Mouse (Mus musculus) liver, embryonic 13.5 days (tissue): ENCODE data around the gene Mapk8. TPM values are rescaled to one million over a fixed set of nuclear protein-coding genes. Genes with fewer than 3 reads are reported as not detected.
A peak's percentile ranks its signal among the peaks of the same experiment; 100 is the strongest.
"Not testable (repeated sequence)": the region's sequence is repeated elsewhere in the genome, so short reads cannot be mapped to it uniquely, and the experiment has no call there.

Experiments
- ATAC-seq: fragments of 200-750 bp; cut with Nextera tagmentation; 2 replicates; pipeline ENCODE4 v1.8.0; 2017; ENCODE audit warnings: low read depth, mild to moderate bottlenecking, moderate number of reproducible peaks, moderate library complexity
- DNase-seq: peaks from one replicate; pipeline ENCODE4 v3.0.0; 2022
- H3K27ac ChIP-seq: fragments of 300-500 bp; sonication (generic); 2 replicates; pipeline ENCODE4 v1.5.1; 2015; ENCODE audit warnings: moderate library complexity, mild to moderate bottlenecking, inconsistent platforms
- H3K27me3 ChIP-seq: fragments of 300-500 bp; sonication (generic); 2 replicates; pipeline ENCODE4 v1.6.1; 2015; ENCODE audit warnings: mild to moderate bottlenecking, inconsistent platforms
- H3K36me3 ChIP-seq: fragments of 300-500 bp; sonication (generic); 2 replicates; pipeline ENCODE4 v1.6.1; 2015; ENCODE audit warnings: mild to moderate bottlenecking, inconsistent platforms
- H3K4me1 ChIP-seq: fragments of 300-500 bp; sonication (generic); replicated peaks from 2 replicates; pipeline ENCODE4 v1.6.1; 2015; ENCODE audit warnings: inconsistent platforms
- H3K4me2 ChIP-seq: fragments of 300-500 bp; sonication (generic); 2 replicates; pipeline ENCODE4 v1.6.1; 2015; ENCODE audit warnings: inconsistent platforms, mild to moderate bottlenecking, moderate library complexity
- H3K4me3 ChIP-seq: fragments of 300-500 bp; sonication (generic); replicated peaks from 2 replicates; pipeline ENCODE4 v1.5.1; 2015; ENCODE audit warnings: mild to moderate bottlenecking, inconsistent platforms
- H3K9ac ChIP-seq: fragments of 300-500 bp; sonication (generic); 2 replicates; pipeline ENCODE4 v1.6.1; 2015; ENCODE audit warnings: mild to moderate bottlenecking, inconsistent platforms
- H3K9me3 ChIP-seq: fragments of 300-500 bp; sonication (generic); replicated peaks from 2 replicates; pipeline ENCODE4 v1.6.1; 2016; ENCODE audit warnings: inconsistent platforms
- WGBS: fragments of 180-500 bp; shearing (Covaris S2); methylation state at CpG from one replicate; pipeline ENCODE4 v1.1.7; 2015; ENCODE audit not compliant: insufficient replicate concordance; 5-methylcytosine and 5-hydroxymethylcytosine counted together
- polyA plus RNA-seq: library from polyadenylated mRNA; unstranded; fragments of >200 nt; fragmentation: Nextera tagmentation; extraction: Ambion mirVana; gene quantifications from 2 replicates; pipeline ENCODE4 v1.2.1, GENCODE M21; 2015

Mapk8 gene
- polyA plus RNA-seq, 1 experiment from 2014 or later, result 4.4 TPM

DNA sequence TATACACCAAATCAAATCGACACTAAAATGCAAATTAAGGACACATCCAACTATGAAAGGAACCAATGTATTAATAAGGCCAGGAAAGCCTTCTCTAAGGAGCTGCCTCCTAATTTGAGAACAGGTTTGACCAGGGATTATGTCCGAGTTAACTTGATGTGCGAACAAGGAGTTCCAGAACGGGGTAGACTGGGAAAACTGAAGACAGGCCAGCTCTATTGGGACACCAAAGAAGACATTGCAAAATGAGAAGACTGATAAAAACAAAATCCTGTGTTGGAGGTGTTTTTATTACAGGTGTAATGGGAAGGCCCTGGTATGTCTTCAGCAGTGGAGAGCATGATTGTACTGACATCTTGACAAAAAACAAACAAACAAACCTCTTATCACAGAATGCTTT, 1.3 kb upstream of the Mapk8 start:
- H3K9ac ChIP-seq, result no peak overlapping the region
- no peaks in the 10 kb centered on the region for H3K36me3 ChIP-seq
- H3K4me2 ChIP-seq, result no peak overlapping the region
- H3K27me3 ChIP-seq, result 0 out of 2 replicates have a peak, but pooled peaks cover 4% of the 10 kb centered on the region
- no peak overlapping the region for H3K4me3 ChIP-seq
- 79% methylated on average over 4 of the region's 4 CpGs for WGBS
- ATAC-seq (no peak), DNase-seq (no peak)
- H3K9me3 ChIP-seq, result no peaks in the 10 kb centered on the region
- H3K4me1 ChIP-seq, result peaks cover 25% of the 10 kb centered on the region
- H3K27ac ChIP-seq, result no peak overlapping the region

GRCm38 (mm10) chr14:33446561-33447023, 366 bp downstream of the Mapk8 start:
- Histone ChIP-seq H3K4me1 (peaks cover 29% of the 10 kb centered on the region), H3K4me3 (peak overlapping the region; percentile 84), H3K27ac (peak overlapping the region; percentile 87), H3K9ac (peak overlapping the region; percentile 91), H3K36me3 (no peaks in the 10 kb centered on the region), H3K4me2 (peak overlapping the region; percentile 85), H3K9me3 (no peaks in the 10 kb centered on the region), H3K27me3 (0 out of 2 replicates have a peak, but pooled peaks cover 4% of the 10 kb centered on the region)
- DNase-seq (no peak), ATAC-seq (peak; percentile 19)
- under 1% methylated on average over 56 of the region's 72 CpGs for WGBS

DNA sequence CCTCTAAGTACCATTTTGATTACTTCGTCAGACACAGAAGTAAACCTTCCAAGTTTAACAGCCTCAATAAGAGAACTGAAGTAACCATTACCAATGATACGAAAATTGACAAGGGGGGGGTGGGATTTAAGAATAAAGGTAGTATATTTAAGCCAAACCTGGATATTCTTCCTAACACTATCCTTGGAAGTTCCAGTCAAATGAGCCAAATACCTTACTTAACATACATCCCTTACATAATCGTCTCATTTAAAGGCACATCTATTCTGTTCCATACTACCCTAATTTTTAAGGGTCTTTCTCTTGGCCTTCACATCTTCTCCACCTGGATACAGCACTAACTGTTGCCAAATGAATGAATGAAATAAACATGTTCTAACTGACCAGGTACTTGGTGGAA, 996 bp downstream of the Mapk8 start:
- H3K4me1 ChIP-seq, result peaks cover 29% of the 10 kb centered on the region
- ATAC-seq, result no peak
- H3K4me3 ChIP-seq, result peak overlapping the region; percentile 84
- WGBS, result 44% methylated on average over 3 of the region's 3 CpGs
- H3K27ac ChIP-seq, result no peak overlapping the region
- no peak for DNase-seq
- no peaks in the 10 kb centered on the region for H3K9me3 ChIP-seq
- H3K27me3 ChIP-seq, result no peaks in the 10 kb centered on the region
- H3K9ac ChIP-seq, result peak overlapping the region; percentile 91
- peak overlapping the region; percentile 85 for H3K4me2 ChIP-seq
- no peaks in the 10 kb centered on the region for H3K36me3 ChIP-seq

DNA sequence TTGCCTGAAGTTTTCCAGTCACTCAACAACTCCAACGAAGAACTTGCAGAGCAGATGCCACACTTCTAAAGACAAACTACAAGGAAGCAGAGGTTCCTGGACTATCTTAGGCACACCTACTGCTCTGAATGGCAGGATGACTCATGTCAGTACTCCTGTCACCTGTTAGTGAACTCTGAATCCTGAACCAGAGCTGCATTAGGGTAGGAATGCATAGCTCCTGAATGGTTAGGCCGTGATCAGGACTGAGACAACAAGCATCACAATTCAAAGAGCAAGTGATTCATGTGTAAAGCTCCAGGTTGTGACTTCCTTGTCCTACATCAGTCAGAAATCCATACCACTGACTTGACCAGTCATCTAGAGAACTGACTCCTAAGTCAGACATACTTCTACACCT, 3.2 kb downstream of the Mapk8 start:
- WGBS, result 56% methylated on average over 2 of the region's 2 CpGs
- DNase-seq (no peak), ATAC-seq (no peak)
- Histone ChIP-seq H3K27me3 (no peaks in the 10 kb centered on the region), H3K9me3 (no peaks in the 10 kb centered on the region), H3K4me3 (no peak overlapping the region), H3K36me3 (no peaks in the 10 kb centered on the region), H3K4me2 (no peak overlapping the region), H3K27ac (no peak overlapping the region), H3K4me1 (peaks cover 29% of the 10 kb centered on the region), H3K9ac (no peak overlapping the region)

DNA sequence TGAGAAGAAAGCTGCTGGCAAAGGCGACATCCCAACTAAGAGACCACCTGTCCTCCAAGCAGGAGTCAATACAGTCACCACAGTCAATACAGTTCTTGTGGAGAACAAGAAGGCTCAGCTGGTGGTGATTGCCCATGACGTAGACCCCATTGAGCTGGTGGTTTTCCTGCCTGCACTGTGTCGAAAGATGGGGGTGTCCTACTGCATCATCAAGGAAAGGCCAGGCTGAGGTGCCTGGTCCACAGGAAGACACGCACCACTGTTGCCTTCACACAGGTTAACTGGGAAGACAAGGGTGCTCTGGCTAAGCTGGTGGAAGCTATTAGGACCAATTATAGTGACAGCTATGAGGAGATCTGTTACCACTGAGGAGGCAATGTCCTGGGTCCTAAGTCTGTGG, 14.5 kb downstream of the Mapk8 start:
- peaks cover 10% of the 10 kb centered on the region for H3K36me3 ChIP-seq
- H3K4me2 ChIP-seq, H3K4me1 ChIP-seq, H3K9ac ChIP-seq, H3K27me3 ChIP-seq, DNase-seq, H3K4me3 ChIP-seq, H3K27ac ChIP-seq, ATAC-seq: not testable (repeated sequence)
- H3K9me3 ChIP-seq, result peaks cover 10% of the 10 kb centered on the region; the same call in 1 of the 2 replicates
- 67% methylated on average over 4 of the region's 4 CpGs for WGBS

- Histone ChIP-seq H3K4me2 (no peak overlapping the region), H3K4me3 (no peak overlapping the region), H3K4me1 (peaks cover 10% of the 10 kb centered on the region; the same call in 1 of the 2 replicates), H3K27ac (no peak overlapping the region), H3K9me3 (no peaks in the 10 kb centered on the region), H3K9ac (no peak overlapping the region), H3K27me3 (no peaks in the 10 kb centered on the region), H3K36me3 (no peaks in the 10 kb centered on the region)
- DNase-seq (no peak), ATAC-seq (no peak)
Observed at GRCm38 (mm10) chr14:33424124-33424523, 22.8 kb downstream of the Mapk8 start.

GRCm38 (mm10) chr14:33423003-33423402, 24.0 kb downstream of the Mapk8 start:
- Histone ChIP-seq H3K4me3 (no peak overlapping the region), H3K36me3 (no peaks in the 10 kb centered on the region), H3K27me3 (no peaks in the 10 kb centered on the region), H3K9ac (no peak overlapping the region), H3K4me2 (no peak overlapping the region), H3K9me3 (no peaks in the 10 kb centered on the region), H3K27ac (no peak overlapping the region), H3K4me1 (peaks cover 10% of the 10 kb centered on the region; the same call in 1 of the 2 replicates)
- 29% methylated on average over 1 of the region's 1 CpGs for WGBS
- DNase-seq, result no peak
- no peak for ATAC-seq

DNA sequence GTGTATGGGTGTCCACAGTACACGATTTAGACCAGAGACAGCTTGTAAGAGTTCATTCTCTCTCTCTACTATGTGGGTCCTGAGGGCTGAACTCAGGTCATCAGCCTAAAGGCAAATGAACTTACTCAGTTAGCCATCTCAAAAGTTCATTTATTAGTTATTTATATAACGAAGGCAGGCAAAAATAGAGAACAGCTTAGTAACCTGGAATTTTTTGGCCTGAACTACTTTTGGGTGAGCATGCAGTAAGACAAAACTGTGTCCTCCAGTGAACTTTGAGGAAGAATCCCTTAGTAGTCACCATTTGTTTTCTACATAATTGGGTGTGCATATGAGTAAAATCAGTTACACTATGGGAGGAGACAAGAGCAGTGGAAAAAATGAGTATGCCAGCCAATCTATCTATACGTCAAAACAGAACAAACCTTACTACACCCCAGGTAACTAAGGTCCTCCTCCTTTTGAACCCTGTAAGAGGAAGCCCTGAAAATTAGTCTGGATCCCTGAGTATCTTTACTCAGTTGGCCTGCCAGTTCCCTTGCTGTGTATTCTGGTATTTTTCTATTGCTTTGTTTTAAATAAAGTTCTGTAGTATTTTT, 28.5 kb downstream of the Mapk8 start:
- no peak overlapping the region for H3K4me2 ChIP-seq
- H3K27me3 ChIP-seq, result no peaks in the 10 kb centered on the region
- WGBS, result 66% methylated on average over 3 of the region's 3 CpGs

DNA sequence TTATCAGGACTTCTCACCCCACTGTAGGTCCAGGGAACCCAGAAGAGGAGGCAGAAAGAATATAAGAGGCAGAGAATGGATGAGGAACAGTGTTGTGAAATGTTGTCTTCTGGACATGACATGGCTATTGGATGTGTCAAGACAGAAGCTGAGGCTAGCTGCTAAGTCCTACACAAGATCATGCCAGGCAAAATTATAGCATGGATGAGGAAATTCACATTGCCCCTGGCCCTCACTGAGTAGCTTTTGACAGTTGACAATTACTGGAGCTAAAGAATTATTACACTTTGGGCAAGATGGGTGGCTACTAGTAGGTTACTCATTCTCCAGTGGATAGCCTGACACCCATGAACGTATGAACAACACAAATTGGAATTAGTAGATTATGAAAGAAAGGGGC, 31.2 kb downstream of the Mapk8 start:
- no peak overlapping the region for H3K4me3 ChIP-seq
- 68% methylated on average over 1 of the region's 1 CpGs for WGBS
- no peak overlapping the region for H3K4me2 ChIP-seq
- DNase-seq (no peak), ATAC-seq (no peak)
- no peaks in the 10 kb centered on the region for H3K36me3 ChIP-seq
- H3K27ac ChIP-seq, result no peak overlapping the region
- no peak overlapping the region for H3K9ac ChIP-seq
- peaks cover 4% of the 10 kb centered on the region; the same call in 1 of the 2 replicates for H3K4me1 ChIP-seq
- H3K27me3 ChIP-seq, result no peaks in the 10 kb centered on the region
- H3K9me3 ChIP-seq, result no peaks in the 10 kb centered on the region

More for the DNA sequence above, 28.5 kb downstream of the Mapk8 start:
- DNase-seq, result no peak
- no peak overlapping the region for H3K9ac ChIP-seq
- H3K9me3 ChIP-seq, result no peaks in the 10 kb centered on the region
- no peak overlapping the region for H3K4me3 ChIP-seq
- 0 out of 2 replicates have a peak, but pooled peaks cover 2% of the 10 kb centered on the region for H3K4me1 ChIP-seq
- no peak overlapping the region for H3K27ac ChIP-seq
- H3K36me3 ChIP-seq, result no peaks in the 10 kb centered on the region
- no peak for ATAC-seq

GRCm38 (mm10) chr14:33402331-33402730, 44.6 kb downstream of the Mapk8 start:
- WGBS, result 73% methylated on average over 1 of the region's 1 CpGs
- Histone ChIP-seq H3K4me2 (no peak overlapping the region), H3K4me1 (no peaks in the 10 kb centered on the region), H3K27ac (no peak overlapping the region), H3K4me3 (no peak overlapping the region), H3K27me3 (no peaks in the 10 kb centered on the region), H3K9me3 (no peaks in the 10 kb centered on the region), H3K36me3 (peaks cover 6% of the 10 kb centered on the region; the same call in 1 of the 2 replicates), H3K9ac (no peak overlapping the region)
- DNase-seq, result no peak
- ATAC-seq, result no peak

GRCm38 (mm10) chr14:33400019-33400418, 46.9 kb downstream of the Mapk8 start:
- no peak for DNase-seq
- WGBS, result 60% methylated on average over 3 of the region's 3 CpGs
- no peak overlapping the region for H3K4me2 ChIP-seq
- H3K4me1 ChIP-seq, result no peaks in the 10 kb centered on the region
- H3K9me3 ChIP-seq, result no peaks in the 10 kb centered on the region
- ATAC-seq, result no peak
- H3K36me3 ChIP-seq, result peaks cover 6% of the 10 kb centered on the region; the same call in 1 of the 2 replicates
- no peaks in the 10 kb centered on the region for H3K27me3 ChIP-seq
- no peak overlapping the region for H3K4me3 ChIP-seq
- H3K27ac ChIP-seq, result no peak overlapping the region
- H3K9ac ChIP-seq, result no peak overlapping the region
